Mouse (Mus musculus) ES-E14 (cell line): ENCODE measurements around the gene Unc93a2.
"Not testable (repeated sequence)": the region's sequence is repeated elsewhere in the genome, so short reads cannot be mapped to it uniquely, and the experiment has no call there.

ENCODE experiments used
- CHD2 ChIP-seq: IDR thresholded peaks from 2 replicates; pipeline ENCODE4 v1.6.1; 2014; ENCODE audit warnings: mild to moderate bottlenecking, low read depth, low read length, inconsistent platforms
- HCFC1 ChIP-seq: IDR thresholded peaks from 2 replicates; pipeline ENCODE4 v1.6.1; 2012; ENCODE audit warnings: low read length, inconsistent platforms, borderline replicate concordance; ENCODE audit not compliant: insufficient read depth
- MAFK ChIP-seq: IDR thresholded peaks from 2 replicates; pipeline ENCODE4 v1.6.1; 2014; ENCODE audit warnings: mild to moderate bottlenecking, low read depth, low read length, inconsistent platforms; ENCODE audit not compliant: insufficient read depth
- ZC3H11A ChIP-seq: IDR thresholded peaks from 2 replicates; pipeline ENCODE4 v1.6.1; 2012; ENCODE audit warnings: low read depth, mild to moderate bottlenecking, inconsistent platforms, low read length, borderline replicate concordance
- ZNF384 ChIP-seq: IDR thresholded peaks from 2 replicates; pipeline ENCODE4 v1.6.1; 2012; ENCODE audit warnings: low read depth, low read length, inconsistent platforms

DNA sequence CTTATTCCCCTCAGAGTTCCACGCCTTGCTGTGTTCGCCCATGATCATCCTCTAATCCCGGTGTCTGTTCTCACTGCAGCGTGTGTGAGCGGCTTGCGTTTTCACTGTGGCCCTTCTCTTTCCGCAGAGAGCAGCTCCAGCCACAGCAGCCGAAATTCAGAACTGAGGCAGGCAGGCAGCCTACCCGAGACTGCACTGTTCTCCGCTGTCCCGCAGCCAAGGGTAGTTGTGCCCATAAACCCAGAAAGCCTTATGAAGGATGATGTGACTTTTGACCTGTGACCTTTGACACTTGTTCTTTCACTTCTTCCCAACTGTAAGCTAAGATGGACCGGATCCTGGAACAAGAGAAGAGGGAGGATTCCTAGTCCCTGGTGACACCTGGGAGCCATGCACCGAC is 11.8 kb upstream of the Unc93a2 start:
- TF ChIP-seq HCFC1, ZC3H11A, ZNF384, MAFK, CHD2: not testable (repeated sequence)
